Mouse (Mus musculus): ENCODE data around the gene Snx4.

DNA sequence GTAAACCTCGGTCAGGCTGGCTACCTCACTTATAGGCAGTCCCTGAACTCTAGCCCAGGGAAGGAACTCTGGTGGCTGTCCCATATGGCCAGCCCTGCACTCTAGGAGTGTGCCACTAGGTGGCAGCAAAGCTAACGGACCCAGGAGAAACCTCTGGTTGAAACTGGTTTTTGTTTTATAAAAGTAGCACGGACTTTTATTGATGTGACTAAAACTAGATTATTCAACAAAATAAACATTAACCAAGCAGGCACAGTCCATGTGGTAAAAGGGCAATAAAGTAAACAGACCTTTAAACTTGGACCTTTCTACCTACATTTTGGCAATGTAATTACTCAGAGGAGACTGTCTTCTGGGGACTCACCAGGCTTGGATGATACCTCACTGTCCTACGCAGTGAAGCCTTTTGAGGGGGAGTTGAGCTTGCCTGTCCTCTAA is 55.4 kb downstream of the Snx4 start:
- TF ChIP-seq GATA1 (IDR thresholded peaks at IDR 0.05; ENCODE audit: borderline replicate concordance, low read length) (no peak), FLI1 (IDR thresholded peaks at IDR 0.05; ENCODE audit: low read length) (no peak)
